Mouse (Mus musculus): ENCODE data around the gene Lpin1. TPM values are rescaled to one million over a fixed set of nuclear protein-coding genes. Genes with fewer than 3 reads are reported as not detected.
A peak's percentile ranks its signal among the peaks of the same experiment; 100 is the strongest.

The Lpin1 gene
- polyA plus RNA-seq, 1 experiment from 2014 or later = 15.5 TPM

GRCm38 (mm10) chr12:16506796-16507790 lies 103.7 kb downstream of the Lpin1 start:
- no peaks in the 10 kb centered on the region for H3K36me3 ChIP-seq
- 52% methylated on average over 17 of the region's 17 CpGs for WGBS
- 0 out of 2 replicates have a peak, but pooled peaks cover 4% of the 10 kb centered on the region for H3K9me3 ChIP-seq (replicated peaks)
- no peak overlapping the region for H3K9ac ChIP-seq (replicated peaks)
- H3K27me3 ChIP-seq (replicated peaks) = no peaks in the 10 kb centered on the region
- ATAC-seq (ENCODE audit: low FRiP score) = no peak
- H3K27ac ChIP-seq (replicated peaks) = no peak overlapping the region
- H3K4me1 ChIP-seq = peaks cover 21% of the 10 kb centered on the region
- no peak overlapping the region for H3K4me3 ChIP-seq (replicated peaks)
- no peak overlapping the region for H3K4me2 ChIP-seq

GRCm38 (mm10) chr12:16504244-16504643 lies 106.5 kb downstream of the Lpin1 start:
- H3K27ac ChIP-seq (replicated peaks) = no peak overlapping the region
- no peak overlapping the region for H3K4me3 ChIP-seq (replicated peaks)
- H3K36me3 ChIP-seq = no peaks in the 10 kb centered on the region
- ATAC-seq (ENCODE audit: low FRiP score) = no peak
- H3K9me3 ChIP-seq (replicated peaks) = 0 out of 2 replicates have a peak, but pooled peaks cover 4% of the 10 kb centered on the region
- 87% methylated on average over 3 of the region's 3 CpGs for WGBS
- H3K4me1 ChIP-seq = peaks cover 13% of the 10 kb centered on the region
- no peak overlapping the region for H3K9ac ChIP-seq (replicated peaks)
- H3K4me2 ChIP-seq = no peak overlapping the region
- H3K27me3 ChIP-seq (replicated peaks) = no peaks in the 10 kb centered on the region

- H3K9me3 ChIP-seq (replicated peaks) = 0 out of 2 replicates have a peak, but pooled peaks cover 4% of the 10 kb centered on the region
- no peak for ATAC-seq (ENCODE audit: low FRiP score)
- H3K4me3 ChIP-seq (replicated peaks) = no peak overlapping the region
- H3K27ac ChIP-seq (replicated peaks) = no peak overlapping the region
- H3K36me3 ChIP-seq = no peaks in the 10 kb centered on the region
- WGBS = 51% methylated on average over 4 of the region's 4 CpGs
- no peaks in the 10 kb centered on the region for H3K4me1 ChIP-seq
- no peaks in the 10 kb centered on the region for H3K27me3 ChIP-seq (replicated peaks)
- no peak overlapping the region for H3K9ac ChIP-seq (replicated peaks)
- no peak overlapping the region for H3K4me2 ChIP-seq
These were observed 112.8 kb downstream of the Lpin1 start for GRCm38 (mm10) chr12:16497960-16498359.

GRCm38 (mm10) chr12:16492713-16493112 lies 118.1 kb downstream of the Lpin1 start:
- WGBS = 76% methylated on average over 6 of the region's 6 CpGs
- no peak overlapping the region for H3K27ac ChIP-seq (replicated peaks)
- no peaks in the 10 kb centered on the region for H3K36me3 ChIP-seq
- H3K9me3 ChIP-seq (replicated peaks) = no peaks in the 10 kb centered on the region
- H3K27me3 ChIP-seq (replicated peaks) = no peaks in the 10 kb centered on the region
- H3K4me2 ChIP-seq = no peak overlapping the region
- no peaks in the 10 kb centered on the region for H3K4me1 ChIP-seq
- no peak overlapping the region for H3K9ac ChIP-seq (replicated peaks)
- 0 out of 2 replicates have a peak, but pooled peaks have one; percentile 14 for ATAC-seq (ENCODE audit: low FRiP score)
- H3K4me3 ChIP-seq (replicated peaks) = no peak overlapping the region

GRCm38 (mm10) chr12:16488899-16489298 lies 121.9 kb downstream of the Lpin1 start:
- no peaks in the 10 kb centered on the region for H3K4me1 ChIP-seq
- no peaks in the 10 kb centered on the region for H3K9me3 ChIP-seq (replicated peaks)
- no peak overlapping the region for H3K4me3 ChIP-seq (replicated peaks)
- no peak overlapping the region for H3K9ac ChIP-seq (replicated peaks)
- H3K4me2 ChIP-seq = no peak overlapping the region
- H3K27ac ChIP-seq (replicated peaks) = no peak overlapping the region
- ATAC-seq (ENCODE audit: low FRiP score) = no peak
- H3K27me3 ChIP-seq (replicated peaks) = no peaks in the 10 kb centered on the region
- H3K36me3 ChIP-seq = no peaks in the 10 kb centered on the region

- Histone ChIP-seq H3K4me1 (no peaks in the 10 kb centered on the region), H3K36me3 (no peaks in the 10 kb centered on the region), H3K9ac (replicated peaks) (no peak overlapping the region), H3K4me2 (no peak overlapping the region), H3K27ac (replicated peaks) (no peak overlapping the region), H3K9me3 (replicated peaks) (no peaks in the 10 kb centered on the region), H3K4me3 (replicated peaks) (no peak overlapping the region), H3K27me3 (replicated peaks) (no peaks in the 10 kb centered on the region)
- WGBS = 73% methylated on average over 2 of the region's 2 CpGs
- no peak for ATAC-seq (ENCODE audit: low FRiP score)
These were observed 123.3 kb downstream of the Lpin1 start for GRCm38 (mm10) chr12:16487453-16487852.

Other genes starting within 250 kb of the Lpin1 start
- 3.4 and 3.5 TPM in 2 replicates for gene Ntsr2, start 42.4 kb upstream of the Lpin1 start, polyA plus RNA-seq (2015; fragmentation: Nextera tagmentation; extraction: Ambion mirVana)
- gene Greb1, start 189.9 kb upstream of the Lpin1 start, polyA plus RNA-seq (2015; fragmentation: Nextera tagmentation; extraction: Ambion mirVana) = 0.67 and 1.9 TPM in 2 replicates
- 26.3 and 31.2 TPM in 2 replicates for gene E2f6, start 200.0 kb upstream of the Lpin1 start, polyA plus RNA-seq (2015; fragmentation: Nextera tagmentation; extraction: Ambion mirVana)